Mouse (Mus musculus) forebrain, embryonic 12.5 days (tissue): ENCODE results near the gene Wrnip1. TPM values are rescaled to one million over a fixed set of nuclear protein-coding genes. Genes with fewer than 3 reads are reported as not detected.
"Not testable (repeated sequence)": the region's sequence is repeated elsewhere in the genome, so short reads cannot be mapped to it uniquely, and the experiment has no call there.

ENCODE experiments used
- ATAC-seq: fragments of 200-750 bp; cut with Nextera tagmentation; 2 replicates; pipeline ENCODE4 v1.8.0; 2017; ENCODE audit warnings: moderate TSS enrichment; ENCODE audit not compliant: low FRiP score
- H3K27ac ChIP-seq: fragments of 300-500 bp; sonication (generic); 2 replicates; pipeline ENCODE4 v1.5.1; 2016; ENCODE audit warnings: mild to moderate bottlenecking
- H3K27me3 ChIP-seq: fragments of 300-500 bp; sonication (generic); 2 replicates; pipeline ENCODE4 v1.6.1; 2016; ENCODE audit warnings: mild to moderate bottlenecking
- H3K36me3 ChIP-seq: fragments of 300-500 bp; sonication (generic); replicated peaks from 2 replicates; pipeline ENCODE4 v1.6.1; 2016; ENCODE audit warnings: mild to moderate bottlenecking
- H3K4me1 ChIP-seq: fragments of 300-500 bp; sonication (generic); 2 replicates; pipeline ENCODE4 v1.6.1; 2016
- H3K4me2 ChIP-seq: fragments of 300-500 bp; sonication (generic); 2 replicates; pipeline ENCODE4 v1.6.1; 2016; ENCODE audit warnings: mild to moderate bottlenecking, moderate library complexity
- H3K4me3 ChIP-seq: fragments of 300-500 bp; sonication (generic); replicated peaks from 2 replicates; pipeline ENCODE4 v1.5.1; 2016; ENCODE audit warnings: mild to moderate bottlenecking
- H3K9ac ChIP-seq: fragments of 300-500 bp; sonication (generic); 2 replicates; pipeline ENCODE4 v1.6.1; 2016; ENCODE audit warnings: mild to moderate bottlenecking
- H3K9me3 ChIP-seq: fragments of 300-500 bp; sonication (generic); 2 replicates; pipeline ENCODE4 v1.6.1; 2016
- WGBS: fragments of 180-500 bp; shearing (Covaris S2); methylation state at CpG from one replicate; pipeline ENCODE4 v1.1.7; 2016; 5-methylcytosine and 5-hydroxymethylcytosine counted together
- polyA plus RNA-seq: library from polyadenylated mRNA; unstranded; fragments of >200 nt; fragmentation: Nextera tagmentation; extraction: Ambion mirVana; gene quantifications from 2 replicates; pipeline ENCODE4 v1.2.1, GENCODE M21; 2016

Gene Wrnip1
- polyA plus RNA-seq, 1 experiment from 2014 or later: 30.4 TPM

DNA sequence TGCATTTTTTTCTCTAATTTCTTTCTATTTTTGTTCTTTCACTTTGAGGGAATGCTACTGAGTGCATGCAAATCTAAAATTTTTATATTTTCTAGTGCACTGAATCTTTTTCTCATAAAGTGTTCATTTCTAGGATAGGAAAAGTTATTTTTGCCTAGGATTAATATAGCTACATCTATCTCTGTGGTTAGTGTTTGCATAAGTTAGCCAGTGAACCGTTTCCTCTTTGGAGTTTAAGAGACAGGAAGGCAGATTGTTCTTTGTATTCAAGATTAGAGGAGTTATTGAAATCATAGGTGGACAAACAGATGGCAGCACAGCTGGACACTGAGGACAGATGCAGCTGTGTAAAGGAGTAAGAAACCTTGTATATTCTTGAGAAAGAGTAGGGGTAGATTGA, 37.5 kb downstream of the Wrnip1 start:
- no peaks in the 10 kb centered on the region for H3K27me3 ChIP-seq
- H3K36me3 ChIP-seq: no peaks in the 10 kb centered on the region
- H3K27ac ChIP-seq: no peak overlapping the region
- no peak overlapping the region for H3K4me2 ChIP-seq
- no peaks in the 10 kb centered on the region for H3K9me3 ChIP-seq
- H3K4me1 ChIP-seq: 0 out of 2 replicates have a peak, but pooled peaks cover 3% of the 10 kb centered on the region
- 51% methylated on average over 1 of the region's 1 CpGs for WGBS
- H3K4me3 ChIP-seq: no peak overlapping the region
- ATAC-seq: no peak
- H3K9ac ChIP-seq: no peak overlapping the region

DNA sequence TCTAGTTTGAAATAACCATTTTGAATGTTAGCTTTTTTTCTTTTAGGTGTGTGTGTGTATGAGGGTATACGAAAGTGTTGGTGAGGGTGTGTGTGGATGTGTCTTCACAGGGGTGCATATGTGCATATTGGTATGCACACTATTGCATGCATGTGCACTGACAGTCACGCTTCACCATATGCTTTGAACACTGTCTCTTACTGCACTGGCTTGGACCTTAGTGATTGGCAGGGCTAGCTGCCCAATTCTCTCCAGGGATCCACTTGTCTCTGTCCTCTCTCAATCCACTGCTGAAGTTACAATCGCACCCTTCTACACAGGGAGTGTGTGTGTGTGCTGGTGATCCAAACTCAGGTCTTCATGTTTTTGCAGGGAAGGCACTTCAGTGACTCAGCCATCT, 39.5 kb downstream of the Wrnip1 start:
- 90% methylated on average over 3 of the region's 3 CpGs for WGBS

DNA sequence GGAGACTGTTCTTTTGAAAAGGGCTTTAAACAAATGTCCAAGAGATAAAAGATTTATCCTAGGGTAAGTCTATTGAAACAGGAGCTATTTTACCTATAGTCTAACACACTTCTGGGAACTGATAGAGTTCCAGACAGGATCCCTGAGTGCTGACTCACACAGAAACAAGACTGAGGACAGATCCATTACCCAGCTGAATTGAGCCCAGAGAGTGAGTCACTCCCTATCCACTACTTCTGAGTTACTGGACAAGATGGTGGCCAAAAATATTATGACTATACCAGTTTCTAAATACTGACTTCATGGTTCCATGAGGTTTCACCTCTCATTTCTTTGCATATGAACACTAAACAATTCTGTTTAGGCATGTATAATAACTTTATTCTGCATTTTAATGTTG, 44.4 kb downstream of the Wrnip1 start:
- no peaks in the 10 kb centered on the region for H3K9me3 ChIP-seq
- H3K4me3 ChIP-seq: no peak overlapping the region
- ATAC-seq: no peak
- H3K27ac ChIP-seq: no peak overlapping the region
- H3K9ac ChIP-seq: no peak overlapping the region
- no peaks in the 10 kb centered on the region for H3K36me3 ChIP-seq
- H3K27me3 ChIP-seq: no peaks in the 10 kb centered on the region
- H3K4me2 ChIP-seq: no peak overlapping the region
- 0 out of 2 replicates have a peak, but pooled peaks cover 3% of the 10 kb centered on the region for H3K4me1 ChIP-seq

More for the DNA sequence above, 39.5 kb downstream of the Wrnip1 start:
- no peaks in the 10 kb centered on the region for H3K9me3 ChIP-seq
- no peak overlapping the region for H3K27ac ChIP-seq
- no peak overlapping the region for H3K4me3 ChIP-seq
- no peaks in the 10 kb centered on the region for H3K27me3 ChIP-seq
- H3K36me3 ChIP-seq: no peaks in the 10 kb centered on the region
- ATAC-seq: no peak
- H3K4me1 ChIP-seq: 0 out of 2 replicates have a peak, but pooled peaks cover 3% of the 10 kb centered on the region
- no peak overlapping the region for H3K9ac ChIP-seq
- no peak overlapping the region for H3K4me2 ChIP-seq

DNA sequence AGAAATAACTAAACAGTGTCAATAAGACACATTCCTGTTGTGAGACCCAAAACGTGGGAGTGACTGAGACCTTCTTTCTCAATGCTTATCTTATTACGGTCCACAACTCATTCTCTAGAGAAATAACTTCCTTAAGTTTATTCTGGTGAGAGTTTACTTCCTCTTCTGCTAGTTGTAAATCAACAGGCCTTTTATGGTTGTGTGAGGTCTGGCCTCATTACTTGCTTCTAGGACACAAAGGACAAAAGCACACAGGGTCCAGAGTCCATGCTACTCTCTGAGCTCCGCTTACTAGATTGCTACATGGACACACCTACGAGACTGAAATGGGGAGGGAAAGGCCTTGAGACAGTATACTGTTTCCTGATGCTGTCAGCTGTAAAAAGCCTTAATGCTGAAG, 47.3 kb downstream of the Wrnip1 start:
- H3K9ac ChIP-seq: no peak overlapping the region
- peaks cover 9% of the 10 kb centered on the region; the same call in 1 of the 2 replicates for H3K4me1 ChIP-seq
- no peak overlapping the region for H3K4me2 ChIP-seq
- ATAC-seq: no peak
- H3K36me3 ChIP-seq: no peaks in the 10 kb centered on the region
- H3K27me3 ChIP-seq: no peaks in the 10 kb centered on the region
- H3K27ac ChIP-seq: no peak overlapping the region
- 76% methylated on average over 4 of the region's 4 CpGs for WGBS
- H3K9me3 ChIP-seq: no peaks in the 10 kb centered on the region
- H3K4me3 ChIP-seq: no peak overlapping the region

DNA sequence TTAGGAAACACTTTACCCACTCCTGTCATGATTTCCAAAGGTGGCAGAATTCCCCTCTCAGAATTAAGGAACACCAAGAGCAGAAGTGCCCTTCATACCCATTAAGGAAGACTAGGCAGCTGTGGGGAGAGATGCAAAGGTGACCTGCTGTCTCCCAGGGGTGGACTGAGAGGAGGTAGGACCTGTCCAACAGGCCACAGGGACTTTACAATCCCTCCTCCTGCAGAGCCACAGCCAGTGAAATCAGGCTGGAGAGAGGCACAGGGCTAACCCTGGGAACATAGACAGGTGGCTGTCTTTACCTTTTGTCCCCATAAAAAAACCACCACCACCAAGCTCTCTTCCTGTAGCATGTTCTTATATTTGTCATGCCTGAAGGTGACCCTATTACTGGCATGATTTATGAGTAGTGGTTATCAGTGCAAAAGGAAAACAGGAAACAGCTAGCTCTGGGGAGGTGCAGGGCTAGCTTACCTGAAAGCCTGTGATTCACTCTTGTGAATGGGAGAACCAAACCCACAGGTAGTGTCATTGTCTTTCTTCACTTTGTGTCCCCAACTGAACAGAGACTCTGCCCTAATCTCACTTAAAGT, 47.8 kb downstream of the Wrnip1 start:
- ATAC-seq: no peak
- Histone ChIP-seq H3K4me3 (no peak overlapping the region), H3K36me3 (no peaks in the 10 kb centered on the region), H3K9ac (no peak overlapping the region), H3K27me3 (no peaks in the 10 kb centered on the region), H3K4me1 (peaks cover 9% of the 10 kb centered on the region; the same call in 1 of the 2 replicates), H3K4me2 (no peak overlapping the region), H3K9me3 (no peaks in the 10 kb centered on the region), H3K27ac (no peak overlapping the region)

DNA sequence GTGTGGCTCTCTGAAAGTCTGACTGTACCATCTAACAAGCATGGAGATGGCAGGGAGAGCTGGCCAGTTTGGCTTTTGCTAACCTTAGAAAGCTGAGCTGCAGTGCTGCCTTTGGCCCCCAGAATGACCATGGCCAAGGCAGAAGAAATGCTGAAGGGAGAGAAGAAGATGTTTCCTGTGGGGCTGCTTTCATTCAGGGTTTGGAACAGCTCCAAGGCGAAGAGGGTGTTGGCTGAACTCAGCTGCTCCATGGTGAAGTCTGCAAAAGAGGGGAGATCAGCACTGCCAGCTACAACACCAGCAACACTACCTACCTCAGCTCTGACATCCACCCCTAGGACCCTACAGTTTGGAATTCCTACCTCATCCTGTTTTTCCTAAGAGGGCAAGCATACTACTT, 48.3 kb downstream of the Wrnip1 start:
- no peak overlapping the region for H3K4me3 ChIP-seq
- no peak overlapping the region for H3K27ac ChIP-seq
- no peaks in the 10 kb centered on the region for H3K27me3 ChIP-seq
- H3K36me3 ChIP-seq: no peaks in the 10 kb centered on the region
- no peak overlapping the region for H3K4me2 ChIP-seq
- WGBS: 70% methylated on average over 1 of the region's 1 CpGs
- peaks cover 9% of the 10 kb centered on the region; the same call in 1 of the 2 replicates for H3K4me1 ChIP-seq
- no peak for ATAC-seq
- no peaks in the 10 kb centered on the region for H3K9me3 ChIP-seq
- no peak overlapping the region for H3K9ac ChIP-seq

DNA sequence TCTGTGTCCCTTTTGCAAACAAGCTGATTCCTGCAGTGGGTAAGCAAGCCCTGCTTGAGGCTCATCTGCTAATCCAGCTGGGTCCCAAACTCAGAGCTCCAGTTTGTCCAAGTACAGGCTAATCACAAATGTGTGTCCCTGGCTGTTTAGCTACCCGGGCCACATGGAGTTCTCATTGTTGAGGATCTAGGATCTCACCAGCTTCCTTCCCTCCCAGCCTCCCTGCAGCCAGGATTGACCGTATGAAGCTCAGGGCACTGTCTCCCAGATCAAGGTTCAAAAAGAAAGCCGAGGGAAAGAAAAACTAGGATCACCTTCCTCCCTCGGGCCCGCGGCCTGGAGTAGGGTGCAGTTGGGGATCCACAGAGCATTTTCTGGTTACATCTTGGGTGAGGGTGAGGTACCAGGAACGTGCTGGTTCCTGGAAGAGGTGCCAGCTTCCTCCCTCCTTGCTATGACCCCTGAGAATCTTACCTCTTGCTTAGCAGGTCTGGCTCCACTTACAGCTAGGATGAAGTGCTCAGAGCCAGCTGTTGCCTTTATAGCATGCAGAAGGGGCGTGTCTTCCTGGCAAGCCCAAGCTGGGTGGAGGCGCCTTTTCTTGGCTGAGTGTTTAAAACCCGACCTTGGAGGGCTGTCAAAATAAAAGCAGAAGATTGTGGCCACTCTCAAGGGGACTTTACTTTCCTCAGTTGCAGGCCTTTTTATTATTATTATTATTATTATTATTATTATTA, 49.0 kb downstream of the Wrnip1 start, which contains the start of gene Serpinb1a:
Serpinb1a (minus strand) TSS at position 518 of the 737 bp plus-strand sequence.
- H3K4me2 ChIP-seq: no peak within 1 kb of the TSS
- ATAC-seq: no peak

DNA sequence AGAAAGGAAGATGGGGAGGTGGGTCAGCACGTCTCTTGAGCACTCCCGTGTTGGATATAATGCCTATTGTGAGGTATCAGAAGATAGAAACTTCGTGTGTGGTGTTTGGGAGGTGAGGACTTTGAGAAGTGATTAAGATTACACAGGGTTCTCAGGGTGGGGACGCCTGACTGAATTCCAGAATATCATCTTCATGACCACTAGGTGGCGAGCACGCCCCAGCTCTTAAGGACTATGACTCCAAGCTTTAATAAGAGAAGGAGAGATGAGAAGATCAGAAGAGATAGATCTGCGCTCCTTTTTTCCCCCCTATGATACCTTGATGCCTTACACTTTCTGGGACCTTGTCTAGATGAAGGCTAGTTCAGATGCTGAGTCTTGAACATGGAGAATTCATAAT, 50.1 kb downstream of the Wrnip1 start:
- H3K4me1 ChIP-seq: peaks cover 9% of the 10 kb centered on the region; the same call in 1 of the 2 replicates
- 0 out of 2 replicates have a peak, but pooled peaks have one; percentile 46 for ATAC-seq
- no peaks in the 10 kb centered on the region for H3K9me3 ChIP-seq
- H3K4me3 ChIP-seq: no peak overlapping the region
- no peaks in the 10 kb centered on the region for H3K36me3 ChIP-seq
- no peak overlapping the region for H3K27ac ChIP-seq
- H3K9ac ChIP-seq: no peak overlapping the region
- no peak overlapping the region for H3K4me2 ChIP-seq
- WGBS: 13% methylated on average over 7 of the region's 7 CpGs
- H3K27me3 ChIP-seq: no peaks in the 10 kb centered on the region

More for the DNA sequence above, 49.0 kb downstream of the Wrnip1 start, which contains the start of gene Serpinb1a:
- peaks cover 9% of the 10 kb centered on the region; the same call in 1 of the 2 replicates for H3K4me1 ChIP-seq
- H3K9ac ChIP-seq: no peak within 1 kb of the TSS
- H3K27me3 ChIP-seq: no peaks in the 10 kb centered on the region
- no peak within 1 kb of the TSS for H3K27ac ChIP-seq
- no peaks in the 10 kb centered on the region for H3K9me3 ChIP-seq
- H3K36me3 ChIP-seq: no peaks in the 10 kb centered on the region
- H3K4me3 ChIP-seq: no peak within 1 kb of the TSS
- WGBS: 67% methylated on average over 10 of the region's 10 CpGs

DNA sequence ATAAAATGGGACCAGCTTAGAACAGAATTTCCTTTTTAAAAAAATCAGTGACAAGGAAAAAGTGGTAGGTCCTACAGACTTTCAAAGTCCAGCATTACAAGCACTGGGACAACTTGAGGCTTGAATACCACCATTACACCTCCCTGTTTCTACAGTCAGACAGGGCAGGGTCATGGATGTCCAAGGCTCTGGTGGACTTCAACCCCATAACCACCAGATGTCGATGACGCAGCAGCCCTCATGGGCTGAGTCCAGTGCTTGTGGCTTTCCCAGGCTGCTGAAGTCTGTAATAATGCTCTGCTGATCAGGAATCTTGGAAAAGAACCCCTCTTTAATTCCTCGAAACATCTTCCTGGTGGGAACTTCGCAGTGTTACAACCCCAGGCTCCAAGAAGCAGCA, 50.7 kb downstream of the Wrnip1 start:
- Histone ChIP-seq H3K4me2 (no peak overlapping the region), H3K4me3 (no peak overlapping the region), H3K27ac (no peak overlapping the region), H3K36me3 (no peaks in the 10 kb centered on the region), H3K9me3 (no peaks in the 10 kb centered on the region), H3K27me3 (no peaks in the 10 kb centered on the region), H3K4me1 (peaks cover 9% of the 10 kb centered on the region; the same call in 1 of the 2 replicates), H3K9ac (no peak overlapping the region)
- ATAC-seq: no peak
- 95% methylated on average over 4 of the region's 4 CpGs for WGBS

DNA sequence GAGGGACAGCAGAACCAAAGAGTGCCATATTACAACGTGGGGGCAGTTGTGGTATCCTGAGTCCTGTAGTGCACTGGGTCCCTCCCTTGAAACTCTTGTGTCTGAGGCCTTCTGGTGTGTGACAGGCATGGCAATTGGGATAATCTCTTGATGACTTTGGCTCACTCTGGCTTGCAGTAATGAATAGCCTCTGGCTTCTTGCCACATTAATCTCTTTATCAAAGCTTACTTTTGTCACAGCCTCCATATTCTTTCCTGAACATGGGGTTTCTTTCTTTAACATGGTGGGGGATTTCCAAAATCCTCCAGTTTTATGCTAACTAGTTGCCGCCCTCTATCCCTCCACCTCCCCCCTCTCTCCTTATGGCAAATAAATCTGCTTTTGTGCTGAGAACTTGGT, 51.2 kb downstream of the Wrnip1 start:
- Histone ChIP-seq H3K4me1 (peaks cover 9% of the 10 kb centered on the region; the same call in 1 of the 2 replicates), H3K27ac (no peak overlapping the region), H3K27me3 (no peaks in the 10 kb centered on the region), H3K9ac (no peak overlapping the region), H3K4me3 (no peak overlapping the region), H3K36me3 (no peaks in the 10 kb centered on the region), H3K4me2 (no peak overlapping the region), H3K9me3 (no peaks in the 10 kb centered on the region)
- 48% methylated on average over 2 of the region's 2 CpGs for WGBS
- ATAC-seq: no peak

DNA sequence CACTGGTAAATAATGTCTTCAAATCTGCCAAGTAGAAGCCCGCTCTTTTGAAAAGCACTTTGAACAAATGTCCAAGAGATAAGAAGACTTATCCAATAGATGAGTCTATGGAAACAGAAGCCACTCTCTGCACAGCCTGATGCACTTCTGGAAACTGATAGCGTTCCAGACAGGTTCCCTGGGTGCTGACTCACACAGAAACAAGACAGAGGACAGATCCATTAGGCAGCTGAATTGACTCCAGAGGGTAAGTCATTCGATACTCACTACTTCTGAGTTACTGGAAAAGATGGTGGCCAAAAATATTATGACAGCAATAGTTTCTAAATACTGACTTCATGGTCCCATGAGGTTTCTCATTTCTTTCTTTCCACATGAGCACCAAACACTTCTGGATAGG, 59.0 kb downstream of the Wrnip1 start:
- no peak overlapping the region for H3K9ac ChIP-seq
- H3K4me3 ChIP-seq: no peak overlapping the region
- H3K4me1 ChIP-seq: no peaks in the 10 kb centered on the region
- no peaks in the 10 kb centered on the region for H3K27me3 ChIP-seq
- H3K27ac ChIP-seq: no peak overlapping the region
- WGBS: 86% methylated on average over 3 of the region's 3 CpGs
- H3K9me3 ChIP-seq: no peaks in the 10 kb centered on the region
- no peak for ATAC-seq
- H3K36me3 ChIP-seq: no peaks in the 10 kb centered on the region
- H3K4me2 ChIP-seq: no peak overlapping the region

DNA sequence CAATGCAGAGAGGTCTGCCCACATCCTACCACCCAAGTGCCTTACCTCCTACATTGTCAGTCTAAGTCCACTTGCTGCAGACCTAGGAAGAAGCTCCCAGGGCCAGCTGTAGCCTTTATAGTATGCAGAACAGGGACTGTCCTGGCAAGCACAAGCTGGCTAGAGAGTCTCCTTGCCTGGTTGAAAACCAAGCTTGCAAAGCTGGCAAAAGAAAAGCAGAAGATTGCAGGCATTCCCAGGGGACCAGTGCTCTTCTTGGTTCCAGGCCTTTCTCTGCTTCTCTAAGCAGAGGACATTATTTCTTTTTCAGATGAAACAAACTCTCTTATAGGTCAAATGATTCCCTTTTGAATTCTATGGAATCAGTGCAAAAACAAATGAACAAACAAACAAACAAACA, 61.6 kb downstream of the Wrnip1 start:
- Histone ChIP-seq H3K27me3 (no peaks in the 10 kb centered on the region), H3K9me3 (no peaks in the 10 kb centered on the region), H3K4me1 (peaks cover 3% of the 10 kb centered on the region; the same call in 1 of the 2 replicates), H3K27ac (no peak overlapping the region), H3K4me2 (no peak overlapping the region), H3K36me3 (no peaks in the 10 kb centered on the region), H3K4me3 (no peak overlapping the region), H3K9ac (no peak overlapping the region)
- no peak for ATAC-seq

DNA sequence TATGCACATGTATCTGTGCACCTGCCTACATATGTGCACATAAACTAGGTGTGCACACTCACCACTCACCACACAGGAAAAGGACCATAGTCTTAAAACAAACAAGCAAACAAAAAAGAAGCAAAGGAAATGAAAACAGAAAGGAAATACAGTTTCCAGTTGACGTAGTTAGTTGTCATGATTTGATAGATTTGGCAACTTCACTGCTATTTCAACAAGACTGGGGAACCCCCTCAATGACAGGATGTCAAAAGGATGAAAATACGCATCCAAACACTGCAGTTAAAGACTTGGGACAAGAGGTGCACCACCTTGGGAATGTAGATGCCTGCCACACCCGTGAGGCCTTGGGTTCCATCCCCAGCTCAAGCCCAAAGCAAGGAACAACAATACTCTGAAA, 62.7 kb downstream of the Wrnip1 start:
- H3K4me3 ChIP-seq, H3K4me1 ChIP-seq, H3K9ac ChIP-seq, H3K27ac ChIP-seq, H3K4me2 ChIP-seq, H3K27me3 ChIP-seq, ATAC-seq, H3K9me3 ChIP-seq, H3K36me3 ChIP-seq: not testable (repeated sequence)
- 89% methylated on average over 3 of the region's 3 CpGs for WGBS
